Mouse (Mus musculus) limb, embryonic 14.5 days (tissue): Measurements from ENCODE around the gene Gm21987. TPM values are rescaled to one million over a fixed set of nuclear protein-coding genes. Genes with fewer than 3 reads are reported as not detected.

ENCODE experiments used
- ATAC-seq: fragments of 200-750 bp; cut with Nextera tagmentation; 2 replicates; pipeline ENCODE4 v1.8.0; 2017; ENCODE audit warnings: low read depth, moderate number of reproducible peaks, moderate TSS enrichment; ENCODE audit not compliant: low FRiP score
- DNase-seq: peaks from one replicate; pipeline ENCODE4 v3.0.0-alpha.2; 2015; ENCODE audit warnings: low spot score
- H3K27ac ChIP-seq: fragments of 300-500 bp; sonication (generic); replicated peaks from 2 replicates; pipeline ENCODE4 v1.5.1; 2014; ENCODE audit warnings: low read depth, mild to moderate bottlenecking, low read length, moderate library complexity, mixed read lengths
- H3K27me3 ChIP-seq: fragments of 300-500 bp; sonication (generic); 2 replicates; pipeline ENCODE4 v1.6.1; 2014; ENCODE audit warnings: low read length, mixed read lengths; ENCODE audit not compliant: control insufficient read depth, insufficient read depth
- H3K36me3 ChIP-seq: fragments of 300-500 bp; sonication (generic); 2 replicates; pipeline ENCODE4 v1.6.1; 2014; ENCODE audit warnings: mild to moderate bottlenecking, low read length, moderate library complexity, mixed read lengths; ENCODE audit not compliant: control insufficient read depth, insufficient read depth
- H3K4me1 ChIP-seq: fragments of 300-500 bp; sonication (generic); 2 replicates; pipeline ENCODE4 v1.6.1; 2014; ENCODE audit warnings: antibody characterized with exemption, low read length, mixed read lengths; ENCODE audit not compliant: control insufficient read depth, insufficient read depth
- H3K4me2 ChIP-seq: fragments of 300-500 bp; sonication (generic); replicated peaks from 2 replicates; pipeline ENCODE4 v1.6.1; 2014; ENCODE audit warnings: low read depth, mild to moderate bottlenecking, low read length, moderate library complexity; ENCODE audit not compliant: severe bottlenecking
- H3K4me3 ChIP-seq: fragments of 300-500 bp; sonication (generic); replicated peaks from 2 replicates; pipeline ENCODE4 v1.5.1; 2014; ENCODE audit warnings: low read length
- H3K9ac ChIP-seq: fragments of 300-500 bp; sonication (generic); 2 replicates; pipeline ENCODE4 v1.6.1; 2014; ENCODE audit warnings: mild to moderate bottlenecking, low read depth, low read length, moderate library complexity; ENCODE audit not compliant: severe bottlenecking
- H3K9me3 ChIP-seq: fragments of 300-500 bp; sonication (generic); 2 replicates; pipeline ENCODE4 v1.6.1; 2016; ENCODE audit warnings: low read length; ENCODE audit not compliant: control insufficient read depth
- POLR2A ChIP-seq: fragments of 200-500 bp; IDR thresholded peaks from 2 replicates; pipeline ENCODE4 v1.8.0; 2012; ENCODE audit warnings: inconsistent platforms, mild to moderate bottlenecking, moderate library complexity, borderline replicate concordance; ENCODE audit not compliant: insufficient read depth, insufficient read length; ENCODE audit errors: extremely low read depth
- WGBS: fragments of 180-500 bp; shearing (Covaris S2); extraction: QIAGEN DNeasy Blood & Tissue Kit; methylation state at CpG from one replicate; pipeline ENCODE4 v1.1.7; 2014; 5-methylcytosine and 5-hydroxymethylcytosine counted together
- polyA plus RNA-seq, 2 experiments: library from polyadenylated mRNA; depleted of rRNA in 1 of 2; stranded (reverse) in 1 of 2; unstranded in 1 of 2; fragments of >200 nt; fragmentation: Nextera tagmentation in 1 of 2; extraction: Ambion mirVana in 1 of 2; gene quantifications; 2 replicates each; pipeline versions ENCODE4 v1.2.1 to v1.2.3; 2012 to 2014

Gm21987 gene
- polyA plus RNA-seq, 2 experiments, result not detected

GRCm38 (mm10) chr16:38406708-38407107 lies 59.9 kb downstream of the Gm21987 start:
- TF ChIP-seq POLR2A, result no peak
- no peak overlapping the region for H3K4me3 ChIP-seq
- H3K27me3 ChIP-seq, result no peaks in the 10 kb centered on the region
- H3K9ac ChIP-seq, result no peak overlapping the region
- no peaks in the 10 kb centered on the region for H3K9me3 ChIP-seq
- ATAC-seq, result no peak
- no peaks in the 10 kb centered on the region for H3K4me1 ChIP-seq
- H3K27ac ChIP-seq, result no peak overlapping the region
- H3K36me3 ChIP-seq, result no peaks in the 10 kb centered on the region
- 85% methylated on average over 6 of the region's 6 CpGs for WGBS
- no peak overlapping the region for H3K4me2 ChIP-seq
- DNase-seq, result no peak

- Histone ChIP-seq H3K36me3 (no peaks in the 10 kb centered on the region), H3K4me2 (no peak overlapping the region), H3K9ac (no peak overlapping the region), H3K27ac (no peak overlapping the region), H3K27me3 (no peaks in the 10 kb centered on the region), H3K9me3 (no peaks in the 10 kb centered on the region), H3K4me1 (no peaks in the 10 kb centered on the region), H3K4me3 (no peak overlapping the region)
- no peak for DNase-seq
- 34% methylated on average over 5 of the region's 5 CpGs for WGBS
- no peak for ATAC-seq
- no peak for TF ChIP-seq POLR2A
These were observed 60.7 kb downstream of the Gm21987 start for GRCm38 (mm10) chr16:38407584-38407983.

- WGBS, result 93% methylated on average over 8 of the region's 8 CpGs
These were observed 61.6 kb downstream of the Gm21987 start for GRCm38 (mm10) chr16:38408416-38408815.

More at GRCm38 (mm10) chr16:38408416-38408815, 61.6 kb downstream of the Gm21987 start:
- no peaks in the 10 kb centered on the region for H3K4me1 ChIP-seq
- no peak overlapping the region for H3K4me2 ChIP-seq
- no peaks in the 10 kb centered on the region for H3K9me3 ChIP-seq
- DNase-seq, result no peak
- H3K27me3 ChIP-seq, result no peaks in the 10 kb centered on the region
- TF ChIP-seq POLR2A, result no peak
- H3K4me3 ChIP-seq, result no peak overlapping the region
- no peaks in the 10 kb centered on the region for H3K36me3 ChIP-seq
- H3K9ac ChIP-seq, result no peak overlapping the region
- no peak for ATAC-seq
- H3K27ac ChIP-seq, result no peak overlapping the region

Other genes with a start within 250 kb of the Gm21987 start
- 0.03 TPM in 1 of 2 replicates, not detected in the other for gene Nr1i2, start 52.2 kb upstream of the Gm21987 start, polyA plus RNA-seq (2012; rRNA removed)
- not detected in 2 replicates for gene Nr1i2, start 52.2 kb upstream of the Gm21987 start, polyA plus RNA-seq (2014; fragmentation: Nextera tagmentation; extraction: Ambion mirVana)
- gene Maats1, start 4.9 kb upstream of the Gm21987 start, polyA plus RNA-seq (2012; rRNA removed), result 0.03 and 0.10 TPM in 2 replicates
- gene Maats1, start 4.9 kb upstream of the Gm21987 start, polyA plus RNA-seq (2014; fragmentation: Nextera tagmentation; extraction: Ambion mirVana), result 0.10 TPM in 1 of 2 replicates, not detected in the other
- 50.0 and 83.6 TPM in 2 replicates for gene Cox17, start within 50 bp of the Gm21987 start, polyA plus RNA-seq (2012; rRNA removed)
- gene Cox17, start within 50 bp of the Gm21987 start, polyA plus RNA-seq (2014; fragmentation: Nextera tagmentation; extraction: Ambion mirVana), result 107 and 124 TPM in 2 replicates
- 4.6 and 6.0 TPM in 2 replicates for gene Popdc2, start 15.2 kb downstream of the Gm21987 start, polyA plus RNA-seq (2012; rRNA removed)
- 4.2 TPM in 2 replicates for gene Popdc2, start 15.2 kb downstream of the Gm21987 start, polyA plus RNA-seq (2014; fragmentation: Nextera tagmentation; extraction: Ambion mirVana)
- gene Pla1a, start 86.1 kb downstream of the Gm21987 start, polyA plus RNA-seq (2012; rRNA removed), result 0.85 and 1.1 TPM in 2 replicates
- 0.36 and 0.41 TPM in 2 replicates for gene Pla1a, start 86.1 kb downstream of the Gm21987 start, polyA plus RNA-seq (2014; fragmentation: Nextera tagmentation; extraction: Ambion mirVana)
- 69.5 and 70.1 TPM in 2 replicates for gene Adprh, start 105.7 kb downstream of the Gm21987 start, polyA plus RNA-seq (2012; rRNA removed)
- gene Adprh, start 105.7 kb downstream of the Gm21987 start, polyA plus RNA-seq (2014; fragmentation: Nextera tagmentation; extraction: Ambion mirVana), result 106 and 114 TPM in 2 replicates
- 0.36 and 0.45 TPM in 2 replicates for gene Cd80, start 108.5 kb downstream of the Gm21987 start, polyA plus RNA-seq (2012; rRNA removed)
- gene Cd80, start 108.5 kb downstream of the Gm21987 start, polyA plus RNA-seq (2014; fragmentation: Nextera tagmentation; extraction: Ambion mirVana), result 0.22 and 0.33 TPM in 2 replicates
- 15.5 and 17.0 TPM in 2 replicates for gene Timmdc1, start 175.6 kb downstream of the Gm21987 start, polyA plus RNA-seq (2012; rRNA removed)
- 20.9 and 21.2 TPM in 2 replicates for gene Timmdc1, start 175.6 kb downstream of the Gm21987 start, polyA plus RNA-seq (2014; fragmentation: Nextera tagmentation; extraction: Ambion mirVana)
- 59.0 and 63.5 TPM in 2 replicates for gene Poglut1, start 203.2 kb downstream of the Gm21987 start, polyA plus RNA-seq (2012; rRNA removed)
- gene Poglut1, start 203.2 kb downstream of the Gm21987 start, polyA plus RNA-seq (2014; fragmentation: Nextera tagmentation; extraction: Ambion mirVana), result 59.3 and 70.3 TPM in 2 replicates
- gene Tmem39a, start 211.7 kb downstream of the Gm21987 start, polyA plus RNA-seq (2012; rRNA removed), result 309 and 389 TPM in 2 replicates
- 146 and 160 TPM in 2 replicates for gene Tmem39a, start 211.7 kb downstream of the Gm21987 start, polyA plus RNA-seq (2014; fragmentation: Nextera tagmentation; extraction: Ambion mirVana)